Mouse (Mus musculus): ENCODE measurements at regions not wholly inside any gene's neighbourhood (a gene's known extent, or its start where the extent isn't known, plus 50 kb on each side); places are given as distances from the start of the nearest gene placed in this dataset.
"Not testable (repeated sequence)": the region's sequence is repeated elsewhere in the genome, so short reads cannot be mapped to it uniquely, and the experiment has no call there.

- not testable (repeated sequence) for DNase-seq (ENCODE audit: low spot score in 2 of 2)
These were observed 73.0 kb downstream of the Prl2c3 start for GRCm38 (mm10) chr13:12726831-12727230.

- not testable (repeated sequence) for DNase-seq (ENCODE audit: low spot score in 2 of 2)
These were observed 81.8 kb downstream of the Prl2c3 start for GRCm38 (mm10) chr13:12717972-12718546.

- DNase-seq (ENCODE audit: low spot score in 2 of 2) = no peak
These were observed 88.2 kb downstream of the Prl2c3 start for GRCm38 (mm10) chr13:12711471-12712273.

- not testable (repeated sequence) for DNase-seq (ENCODE audit: low spot score in 2 of 2)
These were observed 96.9 kb downstream of the Prl2c3 start for GRCm38 (mm10) chr13:12702804-12703612.

GRCm38 (mm10) chr13:12702111-12702803 lies 97.6 kb downstream of the Prl2c3 start:
- DNase-seq (ENCODE audit: low spot score in 2 of 2) = peak in 1 of 2 experiments; percentile 2

GRCm38 (mm10) chr13:12693593-12694118 lies 106.2 kb downstream of the Prl2c3 start:
- not testable (repeated sequence) for DNase-seq (ENCODE audit: low spot score in 2 of 2)

- DNase-seq (ENCODE audit: low spot score in 2 of 2) = not testable (repeated sequence)
These were observed 111.1 kb downstream of the Prl2c3 start for GRCm38 (mm10) chr13:12688778-12689177.

GRCm38 (mm10) chr13:12688149-12688548 lies 111.7 kb downstream of the Prl2c3 start:
- DNase-seq (ENCODE audit: low spot score in 2 of 2) = not testable (repeated sequence)

GRCm38 (mm10) chr13:12680954-12681571 lies 115.4 kb downstream of the Ero1lb start:
- not testable (repeated sequence) for DNase-seq (ENCODE audit: low spot score in 2 of 2)

GRCm38 (mm10) chr13:12680283-12680953 lies 114.7 kb downstream of the Ero1lb start:
- peak; percentile 9 to 70 for DNase-seq (ENCODE audit: low spot score in 2 of 2)

- DNase-seq (ENCODE audit: low spot score in 2 of 2) = no peak
These were observed 111.7 kb downstream of the Ero1lb start for GRCm38 (mm10) chr13:12677372-12677771.

- DNase-seq (ENCODE audit: low spot score in 2 of 2) = not testable (repeated sequence)
These were observed 105.3 kb downstream of the Ero1lb start for GRCm38 (mm10) chr13:12671011-12671410.

- not testable (repeated sequence) for DNase-seq (ENCODE audit: low spot score in 2 of 2)
These were observed 103.1 kb downstream of the Ero1lb start for GRCm38 (mm10) chr13:12668742-12669141.

GRCm38 (mm10) chr13:12667727-12668665 lies 102.3 kb downstream of the Ero1lb start:
- DNase-seq (ENCODE audit: low spot score in 2 of 2) = not testable (repeated sequence)

- DNase-seq (ENCODE audit: low spot score in 2 of 2) = not testable (repeated sequence)
These were observed 100.4 kb downstream of the Ero1lb start for GRCm38 (mm10) chr13:12666050-12666449.

Data from layer of hippocampus, adult 18-20 months (tissue).